Mouse (Mus musculus) heart, adult 2 months (tissue): Measurements from ENCODE around the gene Tnp1. TPM values are rescaled to one million over a fixed set of nuclear protein-coding genes. Genes with fewer than 3 reads are reported as not detected.

Experiments used
- DNase-seq, 2 experiments: peaks; one replicate each; pipeline ENCODE4 v3.0.0; 2021
- H3K27ac ChIP-seq: fragments of 200-600 bp; 2 replicates; pipeline ENCODE4 v1.8.1; 2022
- H3K27me3 ChIP-seq: fragments of 200-500 bp; 2 replicates; pipeline ENCODE4 v1.6.1; 2012; ENCODE audit warnings: mild to moderate bottlenecking, low read length, inconsistent platforms, mixed read lengths; ENCODE audit not compliant: control insufficient read depth, insufficient read depth
- H3K36me3 ChIP-seq: fragments of 200-500 bp; 2 replicates; pipeline ENCODE4 v1.6.1; 2012; ENCODE audit warnings: low read length, inconsistent platforms; ENCODE audit not compliant: control insufficient read depth, insufficient read depth
- H3K4me1 ChIP-seq: fragments of 200-500 bp; 2 replicates; pipeline ENCODE4 v1.6.1; 2011; ENCODE audit warnings: low read length; ENCODE audit not compliant: control insufficient read depth, insufficient read depth
- H3K4me3 ChIP-seq: fragments of 200-600 bp; 2 replicates; pipeline ENCODE4 v1.8.1; 2022
- H3K79me2 ChIP-seq: fragments of 200-500 bp; replicated peaks from 2 replicates; pipeline ENCODE4 v1.6.1; 2012; ENCODE audit warnings: mild to moderate bottlenecking, inconsistent platforms, low read length, moderate library complexity, mixed read lengths; ENCODE audit not compliant: control insufficient read depth, insufficient read depth
- H3K9ac ChIP-seq: fragments of 200-500 bp; 2 replicates; pipeline ENCODE4 v1.6.1; 2012; ENCODE audit warnings: low read depth, mild to moderate bottlenecking, control low read depth, inconsistent platforms, low read length, mixed read lengths
- CTCF ChIP-seq: fragments of 200-600 bp; IDR thresholded peaks from 2 replicates; pipeline ENCODE4 v1.8.1; 2022; ENCODE audit warnings: antibody characterized with exemption, mild to moderate bottlenecking, moderate library complexity
- EP300 ChIP-seq: fragments of 200-500 bp; IDR thresholded peaks from 2 replicates; pipeline ENCODE4 v1.6.1; 2011; ENCODE audit warnings: low read depth, low read length, control low read depth; ENCODE audit not compliant: insufficient read depth
- POLR2A ChIP-seq: fragments of 200-500 bp; IDR thresholded peaks from 2 replicates; pipeline ENCODE4 v1.6.1; 2011; ENCODE audit warnings: mild to moderate bottlenecking, low read depth, low read length, control low read depth; ENCODE audit not compliant: insufficient read depth
- WGBS: fragments of 180-500 bp; shearing (Covaris S2); methylation state at CpG from one replicate; pipeline ENCODE4 v1.1.7; 2018; 5-methylcytosine and 5-hydroxymethylcytosine counted together
- intact Hi-C: fragments of 180-260 bp; cut with DNase I; formaldehyde crosslinking; loops from one replicate; pipeline ENCODE4 v1.15.1; 2025
- polyA plus RNA-seq: library from polyadenylated mRNA; depleted of rRNA; stranded (reverse); fragments of >200 nt; gene quantifications from 2 replicates; pipeline ENCODE4 v1.2.3, GENCODE M21; 2012
- total RNA-seq, 2 experiments: library from RNA; stranded (reverse); gene quantifications; 2 replicates each; pipeline ENCODE4 v1.2.3; 2021

The Tnp1 gene
- total and polyA plus RNA-seq, 3 experiments: 1.1 TPM; not detected in 2

- intact Hi-C loops: loop anchor here (5.0 kb wide), 1 partner anchor 164 kb away; no protein-coding TSS in a partner anchor
- Histone ChIP-seq H3K4me1 (peaks cover 1% of the 10 kb centered on the region; the same call in 1 of the 2 replicates), H3K79me2 (no peaks in the 10 kb centered on the region), H3K9ac (no peak overlapping the region), H3K4me3 (no peak overlapping the region), H3K27ac (no peak overlapping the region), H3K36me3 (no peaks in the 10 kb centered on the region), H3K27me3 (no peaks in the 10 kb centered on the region)
- 72% methylated on average over 3 of the region's 3 CpGs for WGBS
- TF ChIP-seq CTCF (no peak), EP300 (no peak), POLR2A (no peak)
- no peak for DNase-seq
Observed at GRCm38 (mm10) chr1:73040691-73041425, 25.1 kb upstream of the Tnp1 start.

- Histone ChIP-seq H3K4me3 (no peak overlapping the region), H3K36me3 (no peaks in the 10 kb centered on the region), H3K4me1 (peaks cover 1% of the 10 kb centered on the region; the same call in 1 of the 2 replicates), H3K9ac (no peak overlapping the region), H3K27me3 (no peaks in the 10 kb centered on the region), H3K79me2 (no peaks in the 10 kb centered on the region), H3K27ac (no peak overlapping the region)
- intact Hi-C loops: no loop called here
- 59% methylated on average over 3 of the region's 3 CpGs for WGBS
- no peak for DNase-seq
- TF ChIP-seq EP300 (no peak), CTCF (no peak), POLR2A (no peak)
Observed at GRCm38 (mm10) chr1:73038532-73038931, 22.8 kb upstream of the Tnp1 start.

DNA sequence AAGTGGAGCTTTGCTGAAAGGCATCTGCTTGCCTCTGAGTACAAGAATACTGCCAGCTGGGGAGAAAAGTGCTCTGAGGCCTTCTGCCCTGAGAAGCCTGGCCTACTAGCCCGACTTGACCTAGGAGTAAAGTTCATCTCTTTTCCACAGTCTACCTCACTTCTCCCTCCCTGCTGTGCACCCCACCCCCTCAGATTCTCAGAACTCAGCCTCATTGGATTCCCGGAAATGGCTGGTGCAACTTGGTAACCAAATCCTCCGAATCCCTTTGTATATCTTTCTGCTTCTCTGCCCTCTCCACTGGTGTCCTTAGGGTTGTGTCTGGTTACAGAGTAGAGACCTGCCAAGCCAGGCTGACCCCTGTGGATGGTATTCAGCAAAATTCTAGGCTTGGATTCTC is 20.8 kb upstream of the Tnp1 start:
- intact Hi-C loops: no loop called here
- WGBS: 86% methylated on average over 3 of the region's 3 CpGs
- Histone ChIP-seq H3K9ac (no peak overlapping the region), H3K27me3 (no peaks in the 10 kb centered on the region), H3K4me1 (peaks cover 1% of the 10 kb centered on the region; the same call in 1 of the 2 replicates), H3K36me3 (no peaks in the 10 kb centered on the region), H3K27ac (no peak overlapping the region), H3K4me3 (no peak overlapping the region), H3K79me2 (no peaks in the 10 kb centered on the region)
- TF ChIP-seq POLR2A (no peak), CTCF (no peak), EP300 (no peak)
- no peak for DNase-seq

DNA sequence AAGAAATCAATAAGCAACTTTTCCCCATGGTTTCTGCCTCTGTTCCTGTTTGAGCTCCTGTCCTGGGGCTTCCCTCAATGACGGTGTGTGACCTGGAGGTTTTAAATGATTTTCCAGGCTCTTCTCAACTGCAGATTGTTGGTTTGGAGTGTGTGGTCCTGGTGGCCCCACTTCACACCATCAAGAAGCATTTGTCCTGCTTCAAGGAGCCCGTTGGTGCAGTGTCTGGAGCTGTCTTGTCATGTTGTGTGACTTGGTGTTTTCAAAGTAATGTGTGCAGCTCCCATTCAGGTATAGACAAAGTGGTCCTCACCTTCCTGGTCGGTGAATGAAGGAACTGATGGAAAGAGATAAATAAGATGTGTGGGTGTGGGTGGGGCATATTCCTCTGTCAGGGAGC is 20.0 kb upstream of the Tnp1 start:
- 86% methylated on average over 3 of the region's 3 CpGs for WGBS
- intact Hi-C loops: no loop called here
- no peak for TF ChIP-seq EP300
- TF ChIP-seq CTCF: no peak
- TF ChIP-seq POLR2A: no peak
- Histone ChIP-seq H3K27me3 (no peaks in the 10 kb centered on the region), H3K79me2 (no peaks in the 10 kb centered on the region), H3K4me1 (peaks cover 1% of the 10 kb centered on the region; the same call in 1 of the 2 replicates), H3K9ac (no peak overlapping the region), H3K4me3 (no peak overlapping the region), H3K27ac (no peak overlapping the region), H3K36me3 (no peaks in the 10 kb centered on the region)
- no peak for DNase-seq

DNA sequence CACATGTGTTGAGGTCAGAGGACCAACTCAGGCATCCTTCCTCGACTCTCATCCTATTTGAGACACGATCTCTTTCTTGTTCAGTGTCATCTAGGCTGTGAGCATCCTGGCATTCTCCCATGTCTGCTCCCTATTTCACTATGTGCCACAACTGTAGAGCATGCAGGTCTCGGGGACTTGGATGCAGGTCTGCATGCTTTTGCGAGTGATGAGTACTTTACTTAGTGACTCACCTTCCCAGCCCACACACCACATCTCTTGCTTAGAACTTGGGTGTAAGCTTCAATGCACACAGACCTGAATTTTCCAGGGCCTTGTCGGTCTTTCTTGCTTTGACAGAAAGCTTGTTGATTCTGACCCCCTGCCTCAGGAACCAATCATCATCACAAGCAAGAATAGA is 16.8 kb upstream of the Tnp1 start:
- no peak for DNase-seq
- Histone ChIP-seq H3K4me3 (no peak overlapping the region), H3K4me1 (no peaks in the 10 kb centered on the region; the same call in 1 of the 2 replicates), H3K9ac (no peak overlapping the region), H3K27ac (no peak overlapping the region), H3K27me3 (no peaks in the 10 kb centered on the region), H3K36me3 (no peaks in the 10 kb centered on the region), H3K79me2 (no peaks in the 10 kb centered on the region)
- 89% methylated on average over 5 of the region's 5 CpGs for WGBS
- intact Hi-C loops: no loop called here
- TF ChIP-seq POLR2A: no peak
- no peak for TF ChIP-seq CTCF

- Histone ChIP-seq H3K9ac (no peak overlapping the region), H3K27ac (no peak overlapping the region), H3K79me2 (no peaks in the 10 kb centered on the region), H3K27me3 (no peaks in the 10 kb centered on the region), H3K4me1 (no peaks in the 10 kb centered on the region), H3K36me3 (no peaks in the 10 kb centered on the region), H3K4me3 (no peak overlapping the region)
- DNase-seq: no peak
- TF ChIP-seq EP300 (no peak), POLR2A (no peak), CTCF (no peak)
- intact Hi-C loops: no loop called here
- 72% methylated on average over 6 of the region's 6 CpGs for WGBS
Observed at GRCm38 (mm10) chr1:73028741-73029140, 13.0 kb upstream of the Tnp1 start.
